Mouse (Mus musculus): Measurements from ENCODE around the gene Tada2a.

- TF ChIP-seq POLR2A (IDR thresholded peaks at IDR 0.05; ENCODE audit: low read depth, low read length): no peak
- TF ChIP-seq CTCF (IDR thresholded peaks at IDR 0.05; ENCODE audit: borderline replicate concordance, insufficient read depth, low read length): no peak
These were observed 49.2 kb upstream of the Tada2a start for GRCm38 (mm10) chr11:84178571-84178970.

Data from embryonic fibroblast, embryonic 13.5 days (primary cell).